Mouse (Mus musculus) cortical plate, adult 2 months (tissue): ENCODE data around the gene Ano10. TPM values are rescaled to one million over a fixed set of nuclear protein-coding genes. Genes with fewer than 3 reads are reported as not detected.

Source experiments
- H3K27ac ChIP-seq: fragments of 200-500 bp; 2 replicates; pipeline ENCODE4 v1.5.1; 2012; ENCODE audit warnings: low read length, control low read depth, inconsistent platforms; ENCODE audit not compliant: insufficient read depth
- H3K4me1 ChIP-seq: fragments of 200-500 bp; 2 replicates; pipeline ENCODE4 v1.6.1; 2011; ENCODE audit warnings: low read length; ENCODE audit not compliant: control insufficient read depth, insufficient read depth
- H3K4me3 ChIP-seq: fragments of 200-500 bp; 2 replicates; pipeline ENCODE4 v1.5.1; 2011; ENCODE audit warnings: mild to moderate bottlenecking, low read length, control low read depth; ENCODE audit not compliant: insufficient read depth
- CTCF ChIP-seq: fragments of 200-500 bp; IDR thresholded peaks from 2 replicates; pipeline ENCODE4 v1.5.1; 2011; ENCODE audit warnings: mild to moderate bottlenecking, control low read depth, low read length; ENCODE audit not compliant: insufficient read depth; ENCODE audit errors: extremely low read depth
- POLR2A ChIP-seq: fragments of 200-500 bp; IDR thresholded peaks from 2 replicates; pipeline ENCODE4 v1.6.1; 2011; ENCODE audit warnings: mild to moderate bottlenecking, low read length, control low read depth; ENCODE audit not compliant: insufficient read depth; ENCODE audit errors: extremely low read depth
- polyA plus RNA-seq: library from polyadenylated mRNA; depleted of rRNA; stranded (reverse); fragments of >200 nt; gene quantifications from 2 replicates; pipeline ENCODE4 v1.2.3, GENCODE M21; 2012

The Ano10 gene
- polyA plus RNA-seq, 1 experiment = 33.2 TPM

GRCm38 (mm10) chr9:122240629-122241199, 53.5 kb downstream of the Ano10 start:
- no peaks in the 10 kb centered on the region for H3K4me1 ChIP-seq
- TF ChIP-seq CTCF (no peak), POLR2A (no peak)
- H3K27ac ChIP-seq = no peak overlapping the region
- no peak overlapping the region for H3K4me3 ChIP-seq

GRCm38 (mm10) chr9:122234741-122235140, 59.5 kb downstream of the Ano10 start:
- no peak for TF ChIP-seq POLR2A
- no peak for TF ChIP-seq CTCF
- Histone ChIP-seq H3K4me1 (no peaks in the 10 kb centered on the region), H3K4me3 (no peak overlapping the region), H3K27ac (no peak overlapping the region)

- TF ChIP-seq CTCF (no peak), POLR2A (no peak)
- Histone ChIP-seq H3K4me3 (no peak overlapping the region), H3K4me1 (peaks cover 1% of the 10 kb centered on the region; the same call in 1 of the 2 replicates)
These were observed 60.3 kb downstream of the Ano10 start for GRCm38 (mm10) chr9:122233972-122234345.

GRCm38 (mm10) chr9:122233316-122233971, 60.8 kb downstream of the Ano10 start:
- TF ChIP-seq POLR2A (no peak), CTCF (no peak)
- Histone ChIP-seq H3K4me3 (no peak overlapping the region), H3K4me1 (peaks cover 1% of the 10 kb centered on the region; the same call in 1 of the 2 replicates), H3K27ac (no peak overlapping the region)

More at GRCm38 (mm10) chr9:122233972-122234345, 60.3 kb downstream of the Ano10 start:
- H3K27ac ChIP-seq = no peak overlapping the region

DNA sequence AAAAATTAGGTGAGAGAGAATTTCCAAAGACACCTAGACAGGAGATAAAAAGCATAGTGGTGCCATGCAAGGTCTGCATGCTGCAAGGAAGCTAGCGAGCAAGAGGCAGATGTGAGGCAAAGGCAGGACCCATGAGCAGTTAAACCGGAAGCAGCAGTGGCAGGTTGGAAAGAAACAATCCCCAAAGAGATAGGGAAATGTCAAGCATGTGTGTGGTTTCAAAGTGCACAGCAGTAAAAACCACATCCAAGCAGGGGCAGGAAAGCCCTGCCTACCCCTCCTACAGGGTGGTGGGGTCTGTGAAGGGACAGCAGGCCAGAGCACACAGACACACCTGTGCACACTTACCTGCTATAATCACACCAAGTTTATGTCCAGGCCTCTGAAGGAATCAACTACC, 61.3 kb downstream of the Ano10 start:
- peaks cover 1% of the 10 kb centered on the region; the same call in 1 of the 2 replicates for H3K4me1 ChIP-seq
- no peak overlapping the region for H3K4me3 ChIP-seq
- TF ChIP-seq POLR2A = no peak
- no peak for TF ChIP-seq CTCF
- no peak overlapping the region for H3K27ac ChIP-seq

- Histone ChIP-seq H3K4me3 (no peak overlapping the region), H3K27ac (no peak overlapping the region), H3K4me1 (peaks cover 1% of the 10 kb centered on the region; the same call in 1 of the 2 replicates)
- TF ChIP-seq POLR2A = no peak
- TF ChIP-seq CTCF = no peak
These were observed 63.5 kb downstream of the Ano10 start for GRCm38 (mm10) chr9:122230701-122231100.

GRCm38 (mm10) chr9:122226419-122226818, 67.8 kb downstream of the Ano10 start:
- H3K4me3 ChIP-seq = no peak overlapping the region
- TF ChIP-seq CTCF (no peak), POLR2A (no peak)
- H3K27ac ChIP-seq = no peak overlapping the region
- peaks cover 1% of the 10 kb centered on the region; the same call in 1 of the 2 replicates for H3K4me1 ChIP-seq

DNA sequence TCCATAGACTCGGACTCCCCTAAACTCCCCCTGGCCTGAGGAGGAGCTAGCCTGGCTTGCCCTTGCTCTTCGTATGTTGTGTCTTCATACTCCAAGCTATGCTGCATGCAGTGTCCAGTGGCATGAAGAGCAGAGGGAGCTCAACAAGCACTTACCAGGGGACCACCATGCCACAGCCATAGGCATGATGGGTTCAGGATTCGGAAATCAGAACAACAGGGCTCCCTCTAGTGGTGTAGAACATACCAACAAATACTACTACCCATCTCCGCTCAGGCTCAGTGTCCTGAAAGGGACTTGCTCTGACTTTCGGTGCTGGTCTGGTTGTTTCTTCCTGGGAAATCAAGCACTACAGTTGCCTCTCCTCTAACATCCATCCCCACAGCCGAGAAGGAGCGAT, 68.9 kb downstream of the Ano10 start:
- H3K27ac ChIP-seq = no peak overlapping the region
- no peak overlapping the region for H3K4me3 ChIP-seq
- no peak for TF ChIP-seq POLR2A
- TF ChIP-seq CTCF = peak; percentile 56
- H3K4me1 ChIP-seq = peaks cover 1% of the 10 kb centered on the region; the same call in 1 of the 2 replicates

DNA sequence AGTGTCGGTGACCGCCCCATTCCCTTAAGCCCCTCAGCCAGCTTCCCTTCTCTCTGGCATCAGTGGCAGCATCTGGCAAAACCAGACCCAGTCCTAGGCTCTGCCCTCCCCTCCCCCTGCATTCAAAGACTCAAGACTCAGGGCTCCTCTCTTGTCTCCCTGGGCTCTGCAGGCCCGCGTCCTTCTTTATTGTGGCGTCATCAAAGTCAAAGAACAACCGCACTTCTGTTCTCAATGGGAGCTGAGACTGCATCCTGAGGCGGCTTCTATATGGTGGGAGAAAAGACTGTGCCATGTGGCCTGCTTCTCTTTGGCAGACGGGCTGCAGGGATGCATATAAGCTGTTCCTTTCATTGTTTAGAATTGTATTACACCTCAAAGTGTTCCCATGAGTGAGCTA, 71.2 kb downstream of the Ano10 start:
- H3K27ac ChIP-seq = no peak overlapping the region
- no peaks in the 10 kb centered on the region for H3K4me1 ChIP-seq
- H3K4me3 ChIP-seq = no peak overlapping the region
- no peak for TF ChIP-seq POLR2A
- no peak for TF ChIP-seq CTCF

- Histone ChIP-seq H3K4me3 (no peak overlapping the region), H3K4me1 (no peaks in the 10 kb centered on the region), H3K27ac (no peak overlapping the region)
- TF ChIP-seq POLR2A = no peak
These were observed 74.3 kb downstream of the Ano10 start for GRCm38 (mm10) chr9:122219934-122220333.
